Mouse (Mus musculus): Measurements from ENCODE around the gene Sfrp2. TPM values are rescaled to one million over a fixed set of nuclear protein-coding genes. Genes with fewer than 3 reads are reported as not detected.

Sfrp2 gene
- total and polyA plus RNA-seq, 3 experiments, result 0.17 to 0.23 (median 0.17) TPM

- Histone ChIP-seq H3K4me3 (replicated peaks in 1 of 3; ENCODE audit: low read depth in 2 of 3, low read length in 2 of 3, poor library complexity in 1 of 3) (no peak overlapping the region), H3K36me3 (replicated peaks in 1 of 2; ENCODE audit: control insufficient read depth in 1 of 2, insufficient read depth in 1 of 2, low read length in 1 of 2) (no peaks in the 10 kb centered on the region), H3K4me1 (ENCODE audit: control insufficient read depth in 1 of 2, insufficient read depth in 2 of 2) (no peaks in the 10 kb centered on the region), H3K79me2 (replicated peaks; ENCODE audit: control insufficient read depth, extremely low read depth, insufficient read depth, poor library complexity, severe bottlenecking) (no peaks in the 10 kb centered on the region), H3K9me3 (replicated peaks; ENCODE audit: low read length) (peaks cover 5% of the 10 kb centered on the region), H3K27ac (ENCODE audit: insufficient read depth, low read depth) (no peak overlapping the region), H3K9ac (ENCODE audit: insufficient read depth, low read depth) (no peak overlapping the region), H3K4me2 (ENCODE audit: insufficient read depth, low read depth, poor library complexity, severe bottlenecking) (no peak overlapping the region), H3K27me3 (replicated peaks) (no peaks in the 10 kb centered on the region)
- in situ Hi-C loops (cut with MboI; ENCODE audit: low pct_ligation_motif_present, low pct_unique_long_range_greater_than_20kb, low sequenced_read_pairs), result loop anchor here (25.0 kb wide), 1 partner anchor 468 kb away; no protein-coding TSS in a partner anchor
- dilution Hi-C loops (cut with MboI; ENCODE audit: extremely low pct_ligation_motif_present, extremely low pct_unique_long_range_greater_than_20kb, low sequenced_read_pairs), result no loop called here
- TF ChIP-seq POLR2AphosphoS2 (IDR thresholded peaks at IDR 0.05; ENCODE audit: low read depth, low read length) (no peak), USF2 (conservative IDR thresholded peaks at IDR 0.05; ENCODE audit: low read depth, low read length) (no peak), NELFE (IDR thresholded peaks at IDR 0.05; ENCODE audit: low read depth, low read length) (no peak), JUND (conservative IDR thresholded peaks at IDR 0.05; ENCODE audit: low read depth, low read length) (no peak), UBTF (IDR thresholded peaks at IDR 0.05; ENCODE audit: low read depth, low read length) (no peak), NRF1 (IDR thresholded peaks at IDR 0.05; ENCODE audit: low read depth, low read length) (no peak), RCOR1 (conservative IDR thresholded peaks at IDR 0.05; ENCODE audit: low read depth, low read length) (no peak), MXI1 (IDR thresholded peaks at IDR 0.05; ENCODE audit: low read depth, low read length) (no peak), RAD21 (IDR thresholded peaks at IDR 0.05; ENCODE audit: low read depth, low read length) (no peak)
- no peak for DNase-seq (ENCODE audit: extremely low read depth)
These were observed 10.5 kb upstream of the Sfrp2 start for GRCm38 (mm10) chr3:83755666-83756065.

- no peak overlapping the region for H3K4me3 ChIP-seq (replicated peaks in 1 of 3; ENCODE audit: low read depth in 2 of 3, low read length in 2 of 3, poor library complexity in 1 of 3)
- no peaks in the 10 kb centered on the region for H3K9me3 ChIP-seq (replicated peaks; ENCODE audit: low read length)
- TF ChIP-seq RAD21 (IDR thresholded peaks at IDR 0.05; ENCODE audit: low read depth, low read length), result peak; percentile 3
- TF ChIP-seq CTCF (conservative IDR thresholded peaks at IDR 0.05 in 1 of 2, IDR thresholded peaks at IDR 0.05 in 1 of 2; ENCODE audit: low read depth in 2 of 2, low read length in 2 of 2), result peak in 1 of 2 experiments; percentile 22; a peak in 1 of 4 replicates
- no peak for TF ChIP-seq JUND (conservative IDR thresholded peaks at IDR 0.05; ENCODE audit: low read depth, low read length)
- no peak for TF ChIP-seq SMC3 (IDR thresholded peaks at IDR 0.05; ENCODE audit: low read depth, low read length)
- TF ChIP-seq MAZ (IDR thresholded peaks at IDR 0.05; ENCODE audit: low read depth, low read length), result no peak
- no peak for TF ChIP-seq NELFE (IDR thresholded peaks at IDR 0.05; ENCODE audit: low read depth, low read length)
- TF ChIP-seq ETS1 (conservative IDR thresholded peaks at IDR 0.05; ENCODE audit: low read depth, low read length), result no peak
- TF ChIP-seq USF2 (conservative IDR thresholded peaks at IDR 0.05; ENCODE audit: low read depth, low read length), result no peak
- TF ChIP-seq KAT2A (IDR thresholded peaks at IDR 0.05; ENCODE audit: insufficient replicate concordance, low read length), result no peak
- no peak for TF ChIP-seq ZMIZ1 (IDR thresholded peaks at IDR 0.05; ENCODE audit: low read depth, low read length)
- no peak for TF ChIP-seq UBTF (IDR thresholded peaks at IDR 0.05; ENCODE audit: low read depth, low read length)
- dilution Hi-C loops (cut with MboI; ENCODE audit: extremely low pct_ligation_motif_present, extremely low pct_unique_long_range_greater_than_20kb, low sequenced_read_pairs) (no loop called here), in situ Hi-C loops (cut with MboI; ENCODE audit: low pct_ligation_motif_present, low pct_unique_long_range_greater_than_20kb, low sequenced_read_pairs) (loop anchor here (25.0 kb wide), 1 partner anchor 475 kb away; no protein-coding TSS in a partner anchor)
- H3K27ac ChIP-seq (ENCODE audit: insufficient read depth, low read depth), result no peak overlapping the region
- H3K36me3 ChIP-seq (replicated peaks in 1 of 2; ENCODE audit: control insufficient read depth in 1 of 2, insufficient read depth in 1 of 2, low read length in 1 of 2), result no peaks in the 10 kb centered on the region
- no peak overlapping the region for H3K4me2 ChIP-seq (ENCODE audit: insufficient read depth, low read depth, poor library complexity, severe bottlenecking)
- no peak overlapping the region for H3K9ac ChIP-seq (ENCODE audit: insufficient read depth, low read depth)
- H3K79me2 ChIP-seq (replicated peaks; ENCODE audit: control insufficient read depth, extremely low read depth, insufficient read depth, poor library complexity, severe bottlenecking), result no peaks in the 10 kb centered on the region
- H3K27me3 ChIP-seq (replicated peaks), result peaks cover 26% of the 10 kb centered on the region
- peaks cover 0 to 10% of the 10 kb centered on the region in 2 experiments; a peak in 2 of 4 replicates for H3K4me1 ChIP-seq (ENCODE audit: control insufficient read depth in 1 of 2, insufficient read depth in 2 of 2)
- no peak for DNase-seq (ENCODE audit: extremely low read depth)
These were observed 3.8 kb upstream of the Sfrp2 start for GRCm38 (mm10) chr3:83762361-83762760.
